Mouse (Mus musculus) olfactory bulb, adult 2 months (tissue): ENCODE data around the gene Trappc11. TPM values are rescaled to one million over a fixed set of nuclear protein-coding genes. Genes with fewer than 3 reads are reported as not detected.

ENCODE experiments used
- H3K27ac ChIP-seq: fragments of 200-500 bp; 2 replicates; pipeline ENCODE4 v1.5.1; 2012; ENCODE audit warnings: low read depth, low read length; ENCODE audit not compliant: insufficient read depth
- H3K4me1 ChIP-seq: fragments of 200-500 bp; 2 replicates; pipeline ENCODE4 v1.6.1; 2012; ENCODE audit warnings: low read length; ENCODE audit not compliant: control insufficient read depth, insufficient read depth
- H3K4me3 ChIP-seq: fragments of 200-500 bp; 2 replicates; pipeline ENCODE4 v1.5.1; 2012; ENCODE audit warnings: mild to moderate bottlenecking, low read depth, low read length, moderate library complexity; ENCODE audit not compliant: insufficient read depth
- CTCF ChIP-seq: fragments of 200-500 bp; IDR thresholded peaks from 2 replicates; pipeline ENCODE4 v1.5.1; 2012; ENCODE audit warnings: low read depth, mild to moderate bottlenecking, low read length, moderate library complexity; ENCODE audit not compliant: insufficient read depth
- POLR2A ChIP-seq: fragments of 200-500 bp; IDR thresholded peaks from 2 replicates; pipeline ENCODE4 v1.6.1; 2012; ENCODE audit warnings: mild to moderate bottlenecking, low read depth, low read length, moderate library complexity; ENCODE audit not compliant: insufficient read depth
- WGBS: fragments of 180-500 bp; shearing (Covaris S2); methylation state at CpG from one replicate; pipeline ENCODE4 v1.1.7; 2018; 5-methylcytosine and 5-hydroxymethylcytosine counted together
- polyA plus RNA-seq: library from polyadenylated mRNA; stranded (reverse); fragments of >200 nt; gene quantifications from 2 replicates; pipeline ENCODE4 v1.2.4, GENCODE M21; 2012; ENCODE audit warnings: low replicate concordance; ENCODE audit not compliant: missing spikeins, insufficient read depth, insufficient read length

The Trappc11 gene
- polyA plus RNA-seq, 1 experiment = not detected

DNA sequence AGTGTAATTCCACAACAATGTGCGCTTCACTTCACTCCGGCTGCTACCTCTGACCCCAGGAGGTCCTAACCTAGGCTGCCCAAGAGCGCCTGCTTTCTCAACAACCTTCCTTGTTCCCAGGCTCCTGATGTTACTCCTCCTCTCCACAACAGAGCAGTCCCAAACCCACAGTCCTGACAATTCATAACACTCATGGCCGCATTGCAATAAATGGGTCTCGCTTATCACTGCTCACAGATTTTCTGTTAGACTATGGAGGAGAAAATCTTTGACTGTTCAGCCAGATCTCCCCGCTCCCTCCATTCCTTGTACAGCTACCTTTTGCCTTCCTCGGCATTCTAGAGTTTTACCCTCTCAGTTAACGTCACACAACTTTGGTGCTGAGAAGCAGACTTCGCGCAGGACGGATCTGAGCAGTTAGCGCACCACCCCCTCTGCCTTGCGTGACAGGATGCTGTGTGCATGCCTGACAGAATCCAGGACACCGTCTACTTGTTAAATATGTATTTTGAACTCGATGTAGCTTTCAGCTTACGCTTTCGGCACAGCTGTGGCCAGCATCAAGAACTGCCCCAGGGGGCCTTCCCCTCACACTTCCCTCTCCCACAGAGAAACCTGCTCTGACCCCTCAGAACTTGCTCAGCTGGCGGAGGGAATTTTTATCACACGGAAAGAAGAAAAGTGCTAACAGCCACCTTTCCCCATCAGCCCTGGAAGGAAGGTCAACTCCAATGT, 86.8 kb downstream of the Trappc11 start, which contains the start of gene Stox2:
Gene Stox2 (minus strand): TSS at position 51 of the 735 bp plus-strand sequence.
- TF ChIP-seq CTCF (no peak), POLR2A (no peak)
- 83% methylated on average over 19 of the region's 19 CpGs for WGBS
- H3K4me1 ChIP-seq = no peaks in the 10 kb centered on the region
- no peak within 1 kb of the TSS for H3K4me3 ChIP-seq
- H3K27ac ChIP-seq = no peak within 1 kb of the TSS

Other genes starting within 250 kb of the Trappc11 start
- gene Stox2, start 87.1 kb downstream of the Trappc11 start, polyA plus RNA-seq = 219 and 288 TPM in 2 replicates
- not detected in 2 replicates for gene Rwdd4a, start 194 bp upstream of the Trappc11 start, polyA plus RNA-seq
- gene Ing2, start 142.1 kb upstream of the Trappc11 start, polyA plus RNA-seq = not detected in 2 replicates
- not detected in 2 replicates for gene Cdkn2aip, start 180.5 kb upstream of the Trappc11 start, polyA plus RNA-seq